ENCODE assay signal across 9 mouse cellular contexts in the genomic region with DNA sequence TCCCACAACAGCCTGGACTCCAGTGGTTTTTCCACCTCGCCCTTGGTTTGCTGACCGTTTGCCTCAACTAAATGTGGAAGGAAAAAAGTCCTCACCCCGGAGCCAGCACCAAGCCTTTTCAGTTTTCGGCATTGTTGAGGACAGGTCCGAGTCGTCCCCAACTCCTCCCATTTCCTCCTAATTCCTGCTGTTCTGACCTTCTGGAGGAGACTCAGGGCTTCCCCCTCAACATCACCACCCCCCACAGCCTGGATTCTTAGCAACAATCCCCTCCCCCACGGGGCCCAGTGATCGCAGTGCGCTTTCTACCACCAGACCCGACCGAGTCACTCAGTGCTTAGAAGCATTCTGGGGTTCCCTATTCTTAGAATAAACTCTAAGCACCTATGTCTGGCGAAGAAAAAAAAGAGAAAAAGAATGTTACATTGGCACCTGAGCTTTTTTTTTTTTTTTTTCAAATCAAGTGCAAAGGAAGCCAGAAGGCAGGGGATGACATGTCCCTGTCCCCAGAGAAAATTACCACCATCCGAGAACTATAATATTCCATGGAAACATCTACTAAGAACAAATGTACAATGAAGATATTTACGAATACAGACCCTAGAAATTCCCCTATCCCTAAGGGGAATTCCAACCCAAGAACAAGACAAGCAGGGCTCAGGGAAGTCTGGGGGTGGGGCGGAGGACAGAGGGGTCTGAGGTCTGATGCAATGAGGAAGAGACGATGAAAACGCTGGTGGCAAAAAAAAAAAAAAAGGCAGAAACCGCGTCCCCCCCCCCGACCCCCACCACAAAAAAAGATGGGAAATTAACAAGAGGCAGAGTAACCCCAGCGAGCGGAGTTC. TPM values are rescaled to one million over a fixed set of nuclear protein-coding genes. Genes with fewer than 3 reads are reported as not detected.
DNase-seq lines count a peak whose midpoint lies in the region; ATAC-seq and TF ChIP-seq lines count a peak whose summit lies in the region.
"Had no signal": no experiment of that assay in that cellular context is flagged by ENCODE, and none has a peak within 500 bp of the region (broad histone marks: within the 10 kb centered on the region; RNA-seq: fewer than 3 reads in every experiment).

No protein-coding gene starts in this region.

- H3K4me3 ChIP-seq in megakaryocyte, embryonic 14.5 days (replicated peaks) = peak overlapping the region; percentile 95
- no peak overlapping the region for H3K4me3 ChIP-seq in embryonic facial prominence, embryonic 11.5 days (ENCODE audit: low read depth, low read length)
- H3K4me3 ChIP-seq in intestine, embryonic 16.5 days (ENCODE audit: low read length) = no peak overlapping the region; the same call in 1 of the 2 replicates
- peak overlapping the region; percentile 38 for H3K4me3 ChIP-seq in small intestine, adult 2 months (ENCODE audit: low read depth, low read length)

- peak; percentile 51 for DNase-seq in embryonic facial prominence, embryonic 11.5 days (ENCODE audit: low spot score)
- DNase-seq in MN1 (ENCODE audit: low spot score) = no peak
- no peak for DNase-seq in layer of hippocampus, adult 9-11 months
- DNase-seq in thymus, adult 18-20 months = no peak
- DNase-seq: layer of hippocampus, postnatal 36 days had no signal

- TF ChIP-seq CTCF in small intestine, adult 2 months (IDR thresholded peaks at IDR 0.05; ENCODE audit: extremely low read depth, insufficient read length, insufficient replicate concordance, low read depth, low read length) = no peak

- peak overlapping the region; percentile 21 for H3K4me2 ChIP-seq in embryonic facial prominence, embryonic 11.5 days (ENCODE audit: low read depth, low read length)
- peak overlapping the region; percentile 0; the same call in 1 of the 2 replicates for H3K4me2 ChIP-seq in intestine, embryonic 16.5 days (ENCODE audit: low read depth, low read length)

- under 1% methylated on average over 22 of the region's 22 CpGs for WGBS in embryonic facial prominence, embryonic 11.5 days
- WGBS in intestine, embryonic 16.5 days = 6% methylated on average over 22 of the region's 22 CpGs
- 13% methylated on average over 22 of the region's 22 CpGs for WGBS in small intestine, adult 2 months

- H3K27ac ChIP-seq in embryonic facial prominence, embryonic 11.5 days (replicated peaks; ENCODE audit: low read depth, low read length) = no peak overlapping the region
- H3K27ac ChIP-seq in intestine, embryonic 16.5 days (ENCODE audit: low read length) = no peak overlapping the region
- no peak overlapping the region for H3K27ac ChIP-seq in small intestine, adult 2 months (ENCODE audit: insufficient read depth, low read depth, low read length)

- no peak for TF ChIP-seq POLR2A in small intestine, adult 2 months (IDR thresholded peaks at IDR 0.05; ENCODE audit: low read depth, low read length)

- ATAC-seq in megakaryocyte, adult 5-6 weeks (ENCODE audit: poor library complexity, severe bottlenecking) = no peak
- ATAC-seq in embryonic facial prominence, embryonic 11.5 days (replicated peaks; ENCODE audit: insufficient number of reproducible peaks, low FRiP score, low TSS enrichment, low read depth) = no peak
- ATAC-seq in intestine, embryonic 16.5 days = no peak

- H3K9ac ChIP-seq in embryonic facial prominence, embryonic 11.5 days (replicated peaks; ENCODE audit: low read length) = no peak overlapping the region
- no peak overlapping the region for H3K9ac ChIP-seq in intestine, embryonic 16.5 days (ENCODE audit: low read depth, low read length)

- H3K9me3 ChIP-seq in megakaryocyte, embryonic 14.5 days = no peaks in the 10 kb centered on the region
- H3K9me3 ChIP-seq in embryonic facial prominence, embryonic 11.5 days (replicated peaks; ENCODE audit: control insufficient read depth, low read length) = no peaks in the 10 kb centered on the region
- H3K9me3 ChIP-seq in intestine, embryonic 16.5 days (ENCODE audit: control insufficient read depth, low read length) = no peaks in the 10 kb centered on the region

- peaks cover 49% of the 10 kb centered on the region for H3K27me3 ChIP-seq in megakaryocyte, embryonic 14.5 days (replicated peaks)
- H3K27me3 ChIP-seq in embryonic facial prominence, embryonic 11.5 days (ENCODE audit: control insufficient read depth, insufficient read depth, low read length) = peaks cover 18% of the 10 kb centered on the region
- peaks cover 24% of the 10 kb centered on the region for H3K27me3 ChIP-seq in intestine, embryonic 16.5 days (replicated peaks; ENCODE audit: control insufficient read depth, insufficient read depth, low read length)
- peaks cover 14% of the 10 kb centered on the region for H3K27me3 ChIP-seq in small intestine, adult 2 months (ENCODE audit: control insufficient read depth, insufficient read depth, low read length)

- H3K36me3 ChIP-seq in megakaryocyte, embryonic 14.5 days (replicated peaks; ENCODE audit: low read length) = peaks cover 14% of the 10 kb centered on the region
- no peaks in the 10 kb centered on the region for H3K36me3 ChIP-seq in embryonic facial prominence, embryonic 11.5 days (replicated peaks; ENCODE audit: control insufficient read depth, insufficient read depth, low read depth, low read length)
- H3K36me3 ChIP-seq in intestine, embryonic 16.5 days (ENCODE audit: control insufficient read depth, insufficient read depth, low read length) = no peaks in the 10 kb centered on the region
- no peaks in the 10 kb centered on the region for H3K36me3 ChIP-seq in small intestine, adult 2 months (ENCODE audit: control insufficient read depth, insufficient read depth, low read length)

- peaks cover 30% of the 10 kb centered on the region for H3K4me1 ChIP-seq in megakaryocyte, embryonic 14.5 days
- H3K4me1 ChIP-seq in embryonic facial prominence, embryonic 11.5 days (ENCODE audit: control insufficient read depth, insufficient read depth, low read length) = peaks cover 3% of the 10 kb centered on the region; the same call in 1 of the 2 replicates
- peaks cover 10% of the 10 kb centered on the region; the same call in 1 of the 2 replicates for H3K4me1 ChIP-seq in intestine, embryonic 16.5 days (ENCODE audit: control insufficient read depth, insufficient read depth, low read length)
- peaks cover 14% of the 10 kb centered on the region; the same call in 1 of the 2 replicates for H3K4me1 ChIP-seq in small intestine, adult 2 months (ENCODE audit: control insufficient read depth, insufficient read depth, insufficient read length, low read length)

RNA-seq across cellular contexts. Expression of gene Cbx7, which starts 37.0 kb away (rescaled TPM):
- polyA plus RNA-seq in megakaryocyte, embryonic 14.5 days (2012; ENCODE audit: insufficient read depth, low replicate concordance) = 2.2 and 5.7 TPM in 2 replicates
- total RNA-seq in megakaryocyte, adult 5-6 weeks (2015) = 4.9 and 5.5 TPM in 2 replicates
- 3.9 and 7.0 TPM in 2 replicates for total RNA-seq in megakaryocyte, adult 5-6 weeks (2017)
- 0.75 and 1.3 TPM in 2 replicates for polyA plus RNA-seq in embryonic facial prominence, embryonic 11.5 days (2014; fragmentation: Nextera tagmentation; extraction: Ambion mirVana)
- 3.7 and 4.8 TPM in 2 replicates for polyA plus RNA-seq in intestine, embryonic 16.5 days (2015; fragmentation: Nextera tagmentation; extraction: Ambion mirVana)
- polyA plus RNA-seq in small intestine, adult 2 months (2012; rRNA removed) = 9.9 and 32.8 TPM in 2 replicates

RNA-seq across cellular contexts. Expression of gene Apobec3, which starts 42.4 kb away (rescaled TPM):
- polyA plus RNA-seq in megakaryocyte, embryonic 14.5 days (2012; ENCODE audit: insufficient read depth, low replicate concordance) = 0.81 and 1.1 TPM in 2 replicates
- 129 and 148 TPM in 2 replicates for total RNA-seq in megakaryocyte, adult 5-6 weeks (2015)
- 124 and 125 TPM in 2 replicates for total RNA-seq in megakaryocyte, adult 5-6 weeks (2017)
- polyA plus RNA-seq in embryonic facial prominence, embryonic 11.5 days (2014; fragmentation: Nextera tagmentation; extraction: Ambion mirVana) = 7.6 and 7.9 TPM in 2 replicates
- 12.9 and 16.2 TPM in 2 replicates for polyA plus RNA-seq in intestine, embryonic 16.5 days (2015; fragmentation: Nextera tagmentation; extraction: Ambion mirVana)
- polyA plus RNA-seq in small intestine, adult 2 months (2012; rRNA removed) = 9.3 and 21.1 TPM in 2 replicates

Comparison
In these comparisons a context has a peak if more than half of its experiments do, and no peak if none do; other contexts are left out.
1. H3K4me3 ChIP-seq: peak in megakaryocyte, embryonic 14.5 days (single experiment) and small intestine, adult 2 months (single experiment); none in embryonic facial prominence, embryonic 11.5 days (single experiment) and intestine, embryonic 16.5 days (single experiment).